Mouse (Mus musculus): ENCODE data around the gene Acvr2a. TPM values are rescaled to one million over a fixed set of nuclear protein-coding genes. Genes with fewer than 3 reads are reported as not detected.

The Acvr2a gene
- polyA plus RNA-seq (2017; shearing (Covaris generic)), result 10 to 100 TPM in 1 of 2 experiments, 1 to 10 TPM in 1; 3.6 to 10.1 TPM

DNA sequence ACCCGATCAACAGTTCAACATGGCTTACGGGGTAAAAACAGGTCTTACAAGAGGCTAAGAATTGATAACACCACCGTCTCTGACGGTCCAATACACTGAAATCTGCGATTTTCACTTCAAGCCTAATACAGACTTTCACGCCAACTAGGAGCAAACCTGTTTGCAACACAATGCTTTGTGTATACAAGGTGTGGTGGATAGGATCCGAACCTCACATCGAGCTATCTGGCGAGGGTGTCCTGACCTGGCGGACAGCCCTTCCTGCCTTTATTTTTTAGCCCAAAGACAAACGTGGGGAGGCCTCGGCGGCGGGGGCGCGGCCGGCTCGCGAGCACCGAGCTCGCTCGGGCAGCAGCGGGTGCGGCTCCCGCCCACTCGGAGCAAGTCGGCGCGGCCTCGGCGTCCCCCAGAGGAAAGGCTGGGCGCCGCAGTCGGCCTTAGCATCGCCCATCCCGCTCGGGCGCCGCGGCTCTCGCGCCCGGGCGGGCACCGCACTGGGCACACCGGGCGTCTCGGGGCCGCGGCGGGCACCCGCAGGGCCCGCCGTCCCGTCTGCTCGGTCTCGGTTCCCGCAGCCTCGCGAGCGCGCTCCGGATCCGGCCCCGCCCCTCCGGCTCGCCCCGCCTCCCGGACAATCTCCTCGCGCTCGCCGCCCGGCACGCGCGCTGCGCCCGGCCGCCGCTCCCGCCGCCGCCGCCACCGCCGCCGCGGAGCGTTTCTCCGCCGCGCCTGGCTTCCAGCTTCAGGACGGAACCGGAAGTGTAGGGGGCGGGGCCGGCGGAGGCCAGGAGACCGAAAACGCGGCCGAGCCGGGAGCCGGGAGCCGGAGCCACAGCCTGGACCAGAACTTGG is at the start of gene Acvr2a:
Gene Acvr2a (plus strand): TSS at position 739 of the 852 bp plus-strand sequence.

DNA sequence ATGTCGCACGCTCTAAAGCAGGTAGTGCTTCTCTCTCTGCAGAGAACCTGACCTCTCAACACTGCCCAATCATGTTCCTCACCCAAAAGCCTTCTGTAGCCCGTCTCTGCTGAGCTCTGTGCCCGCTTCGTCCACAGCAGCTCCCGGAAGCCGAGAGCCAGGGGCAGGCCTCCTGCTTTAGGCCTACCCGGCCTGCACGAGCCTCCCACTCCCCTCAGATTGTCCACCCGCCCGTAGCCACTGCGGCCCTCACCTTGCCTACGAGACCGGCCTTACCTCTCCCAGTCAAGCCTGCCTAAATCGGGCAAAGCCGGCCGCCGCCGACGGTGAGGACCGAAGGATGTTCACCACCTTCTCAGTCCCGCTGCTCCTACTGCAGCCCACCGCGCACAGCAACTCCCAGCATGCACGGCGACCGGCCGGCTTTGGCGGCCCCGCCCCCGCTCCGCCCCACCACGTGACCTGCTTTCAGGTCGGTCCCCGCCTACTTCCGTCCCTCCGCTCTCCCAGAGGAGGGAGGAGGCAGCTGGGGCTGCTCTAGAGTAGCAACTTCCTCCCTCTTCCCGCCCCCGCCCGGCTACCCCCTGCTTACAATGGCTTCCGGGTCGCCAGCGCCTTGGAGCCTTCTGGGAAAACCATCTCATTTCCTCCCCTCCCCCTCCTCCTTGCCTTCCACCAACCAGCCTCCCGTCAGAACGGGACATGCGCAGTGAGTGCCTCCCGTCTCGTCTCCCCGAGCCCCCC is 135.1 kb downstream of the Acvr2a start, which contains the start of gene Mbd5:
Gene Mbd5 (plus strand): TSS at position 668 of the 744 bp plus-strand sequence.

DNA sequence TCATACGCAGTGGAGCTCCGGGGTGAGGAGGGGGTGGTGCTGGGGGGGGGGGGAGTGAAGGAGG is 136.2 kb downstream of the Acvr2a start, which contains the start of gene Orc4:
Gene Orc4 (minus strand): TSS at position 26 of the 64 bp plus-strand sequence.

Other genes with a start within 250 kb of the Acvr2a start
- 10 to 100 TPM; 29.7 to 32.8 TPM for gene Mbd5, start 135.4 kb downstream of the Acvr2a start, polyA plus RNA-seq (2017; shearing (Covaris generic))
- gene Orc4, start 136.2 kb downstream of the Acvr2a start, polyA plus RNA-seq (2017; shearing (Covaris generic)), result 100 to 1,000 TPM in 1 of 2 experiments, 10 to 100 TPM in 1; 99.4 to 102 TPM